Mouse (Mus musculus) yolk sac, embryonic 10.5 days (tissue): ENCODE data around the gene Ist1.

Source experiments
- DNase-seq: peaks from one replicate; pipeline ENCODE4 v3.0.0-alpha.2; 2017; ENCODE audit warnings: low spot score

The Ist1 gene

DNA sequence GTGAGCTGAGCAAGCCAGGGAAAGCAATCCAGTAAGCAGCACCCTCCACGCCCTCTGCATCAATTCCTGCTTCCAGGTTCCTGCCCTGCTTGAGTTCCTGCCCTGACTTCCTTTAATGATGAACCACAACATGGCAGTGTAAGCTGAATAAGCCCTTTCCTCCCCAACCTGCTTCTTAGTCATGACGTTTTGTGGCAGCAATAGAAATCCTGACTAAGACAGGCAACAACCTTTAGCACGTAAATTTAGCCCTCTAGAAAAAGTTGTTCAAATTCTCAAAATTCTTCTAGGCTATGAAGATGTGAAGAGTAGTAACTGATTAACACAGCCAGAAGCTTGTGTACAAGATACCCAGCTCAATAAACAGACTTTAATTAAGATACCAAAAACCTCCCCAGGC is 11.5 kb downstream of the Ist1 start:
- no peak for DNase-seq

GRCm38 (mm10) chr8:109675896-109676643 is 17.0 kb downstream of the Ist1 start:
- no peak for DNase-seq

DNA sequence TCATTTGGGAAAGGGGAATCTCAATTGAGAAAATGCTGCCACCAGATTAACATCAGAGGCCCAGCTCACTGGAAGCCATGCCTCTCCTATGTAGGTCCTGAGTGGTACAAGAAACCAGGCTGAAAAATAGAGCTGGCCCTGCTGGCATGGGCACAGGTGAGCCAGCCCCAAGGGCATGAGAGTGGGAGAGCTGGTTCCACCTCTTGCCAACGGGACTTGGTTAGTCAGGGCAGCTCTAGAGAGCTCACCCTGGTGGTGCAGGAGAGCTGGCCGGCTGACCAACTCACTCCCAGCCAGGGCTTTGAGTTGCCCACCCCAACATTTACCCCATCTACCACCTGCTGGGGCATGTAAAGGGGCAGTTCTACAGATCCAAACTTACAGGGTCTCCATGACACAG is 19.5 kb downstream of the Ist1 start:
- DNase-seq = no peak

DNA sequence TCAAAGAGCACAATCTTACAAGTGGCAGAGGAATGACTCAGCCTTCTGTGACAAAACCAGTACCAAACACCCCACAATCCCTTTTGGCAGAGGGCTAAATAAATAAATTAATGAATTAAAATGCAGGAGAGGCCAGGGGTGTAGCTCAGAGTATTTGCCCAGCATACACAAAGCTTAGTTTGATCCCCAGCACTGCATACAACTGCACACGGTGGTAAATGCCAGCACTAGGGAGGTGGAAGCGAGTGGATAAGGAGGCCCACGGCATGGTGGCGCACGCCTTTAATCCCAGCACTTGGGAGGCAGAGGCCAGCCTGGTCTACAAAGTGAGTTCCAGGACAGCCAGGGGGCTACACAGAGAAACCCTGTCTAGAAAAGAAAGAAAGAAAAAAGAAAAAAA is 20.4 kb downstream of the Ist1 start:
- no peak for DNase-seq

- no peak for DNase-seq
These were observed 26.4 kb downstream of the Ist1 start for GRCm38 (mm10) chr8:109666616-109667015.

GRCm38 (mm10) chr8:109662328-109662727 is 30.7 kb downstream of the Ist1 start:
- DNase-seq = no peak

DNA sequence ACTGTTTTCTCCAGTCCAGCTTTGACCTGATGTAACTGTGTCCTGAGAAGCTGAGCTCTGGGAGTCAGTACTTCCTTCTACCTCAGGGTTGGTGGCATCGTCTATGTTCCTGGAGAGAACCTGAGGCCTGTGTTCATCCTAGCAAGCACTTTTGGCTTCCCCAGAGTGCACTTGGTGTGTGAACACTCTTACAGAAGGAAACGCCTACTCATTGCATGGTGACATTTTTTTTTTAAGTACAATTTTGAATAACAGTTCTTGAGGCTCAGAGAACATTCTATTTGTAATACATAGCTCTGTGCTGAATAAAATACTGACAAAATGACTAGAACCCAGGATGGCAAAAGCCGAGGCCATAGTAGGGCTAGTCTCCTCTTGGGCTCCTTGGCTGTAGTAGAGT is 36.2 kb downstream of the Ist1 start:
- DNase-seq = no peak

DNA sequence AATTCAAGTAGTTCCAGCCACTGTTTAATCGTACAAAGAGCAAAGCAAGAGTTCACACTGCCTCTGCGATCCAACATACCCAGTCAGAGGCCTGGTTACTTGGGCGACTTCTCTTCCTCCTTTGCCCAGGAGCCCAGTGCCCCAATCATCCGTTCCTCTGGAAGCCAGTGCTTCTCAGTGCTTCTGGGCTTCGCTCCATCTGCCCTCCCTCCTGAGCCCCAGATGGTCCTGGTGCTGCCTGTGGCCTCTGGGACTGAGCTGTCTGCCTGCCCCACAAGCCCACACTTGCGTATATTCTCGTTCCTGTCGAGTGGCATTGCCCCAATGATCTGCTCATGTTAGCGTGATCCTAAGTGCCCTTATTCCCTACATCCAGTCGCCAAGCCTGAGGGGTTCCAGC is 42.3 kb downstream of the Ist1 start:
- DNase-seq = no peak

- DNase-seq = no peak
These were observed 44.6 kb downstream of the Ist1 start for GRCm38 (mm10) chr8:109648469-109648868.

GRCm38 (mm10) chr8:109647331-109647730 is 45.7 kb downstream of the Ist1 start:
- DNase-seq = no peak

DNA sequence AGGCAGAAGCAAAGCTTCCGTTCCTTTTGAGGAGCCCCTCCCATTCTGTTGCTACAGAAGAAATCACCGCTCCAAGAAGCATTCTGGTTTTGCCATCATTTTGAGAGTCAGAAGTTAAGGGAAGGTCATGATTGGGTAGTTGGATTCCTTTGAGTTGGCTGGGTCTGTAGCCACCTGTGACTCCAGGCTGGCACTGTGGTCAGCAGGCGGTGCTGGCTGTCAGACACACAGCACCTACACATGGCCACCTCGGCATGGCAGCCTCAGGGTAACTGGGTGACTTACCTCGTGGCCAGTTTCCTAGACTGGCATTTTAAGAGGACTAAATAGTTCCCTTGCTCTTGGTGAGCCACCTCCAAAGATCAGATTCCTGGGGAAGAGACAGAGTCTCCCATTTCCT is 51.8 kb downstream of the Ist1 start:
- no peak for DNase-seq

GRCm38 (mm10) chr8:109640410-109640809 is 52.6 kb downstream of the Ist1 start:
- DNase-seq = no peak

DNA sequence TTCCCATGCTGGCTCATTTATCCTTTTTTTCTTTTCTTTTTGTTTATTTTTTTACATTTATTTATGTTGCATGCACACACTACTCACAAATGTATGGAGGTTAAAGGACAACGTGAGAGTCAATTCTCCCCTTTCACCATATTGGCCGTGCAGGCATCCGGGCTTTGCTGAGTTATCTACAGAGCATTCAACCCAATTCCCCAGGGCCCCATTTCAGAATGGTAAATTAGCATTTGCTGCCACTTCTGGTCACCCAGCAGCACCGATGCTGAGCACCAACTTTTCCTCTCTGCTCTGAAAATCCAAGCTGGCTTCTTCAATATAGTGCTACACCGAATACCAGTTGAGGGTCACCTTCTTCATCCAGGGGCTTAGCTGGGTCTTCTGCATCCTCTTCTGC is 54.2 kb downstream of the Ist1 start:
- no peak for DNase-seq

- no peak for DNase-seq
These were observed 57.9 kb downstream of the Ist1 start for GRCm38 (mm10) chr8:109635146-109635545.

GRCm38 (mm10) chr8:109632498-109632897 is 60.6 kb downstream of the Ist1 start:
- no peak for DNase-seq

- no peak for DNase-seq
These were observed 64.4 kb downstream of the Ist1 start for GRCm38 (mm10) chr8:109628638-109629037.
